Mouse (Mus musculus): ENCODE measurements around the gene Piezo1. TPM values are rescaled to one million over a fixed set of nuclear protein-coding genes. Genes with fewer than 3 reads are reported as not detected.

Gene Piezo1
- polyA plus RNA-seq, 1 experiment from 2014 or later = 5.2 TPM

GRCm38 (mm10) chr8:122515699-122516098 is 35.4 kb downstream of the Piezo1 start:
- Histone ChIP-seq H3K36me3 (ENCODE audit: control insufficient read depth, insufficient read depth, low read length) (no peaks in the 10 kb centered on the region), H3K27me3 (ENCODE audit: control insufficient read depth, insufficient read depth, low read length) (no peaks in the 10 kb centered on the region), H3K27ac (ENCODE audit: low read depth, low read length) (no peak overlapping the region), H3K4me2 (replicated peaks; ENCODE audit: low read depth, low read length) (no peak overlapping the region), H3K4me1 (replicated peaks; ENCODE audit: control insufficient read depth, insufficient read depth, low read length) (0 out of 2 replicates have a peak, but pooled peaks cover 4% of the 10 kb centered on the region), H3K9ac (ENCODE audit: low read depth, low read length) (no peak overlapping the region), H3K9me3 (ENCODE audit: control insufficient read depth, low read length) (no peaks in the 10 kb centered on the region), H3K4me3 (ENCODE audit: low read depth, low read length) (no peak overlapping the region)
- 92% methylated on average over 14 of the region's 14 CpGs for WGBS
- DNase-seq (ENCODE audit: low spot score) (no peak), ATAC-seq (ENCODE audit: low FRiP score) (no peak)

GRCm38 (mm10) chr8:122512392-122512791 is 38.7 kb downstream of the Piezo1 start:
- Histone ChIP-seq H3K27me3 (ENCODE audit: control insufficient read depth, insufficient read depth, low read length) (no peaks in the 10 kb centered on the region), H3K9ac (ENCODE audit: low read depth, low read length) (no peak overlapping the region), H3K4me1 (replicated peaks; ENCODE audit: control insufficient read depth, insufficient read depth, low read length) (no peaks in the 10 kb centered on the region), H3K36me3 (ENCODE audit: control insufficient read depth, insufficient read depth, low read length) (no peaks in the 10 kb centered on the region), H3K27ac (ENCODE audit: low read depth, low read length) (no peak overlapping the region), H3K4me3 (ENCODE audit: low read depth, low read length) (no peak overlapping the region), H3K4me2 (replicated peaks; ENCODE audit: low read depth, low read length) (no peak overlapping the region), H3K9me3 (ENCODE audit: control insufficient read depth, low read length) (no peaks in the 10 kb centered on the region)
- no peak for DNase-seq (ENCODE audit: low spot score)
- ATAC-seq (ENCODE audit: low FRiP score) = no peak
- 81% methylated on average over 7 of the region's 7 CpGs for whole genome bisulfite sequencing

GRCm38 (mm10) chr8:122511552-122511951 is 39.6 kb downstream of the Piezo1 start:
- no peaks in the 10 kb centered on the region for H3K4me1 ChIP-seq (replicated peaks; ENCODE audit: control insufficient read depth, insufficient read depth, low read length)
- no peak overlapping the region for H3K4me3 ChIP-seq (ENCODE audit: low read depth, low read length)
- H3K9ac ChIP-seq (ENCODE audit: low read depth, low read length) = no peak overlapping the region
- ATAC-seq (ENCODE audit: low FRiP score) = no peak
- WGBS = 85% methylated on average over 16 of the region's 16 CpGs
- H3K4me2 ChIP-seq (replicated peaks; ENCODE audit: low read depth, low read length) = no peak overlapping the region
- H3K27me3 ChIP-seq (ENCODE audit: control insufficient read depth, insufficient read depth, low read length) = no peaks in the 10 kb centered on the region
- H3K27ac ChIP-seq (ENCODE audit: low read depth, low read length) = no peak overlapping the region
- no peak for DNase-seq (ENCODE audit: low spot score)
- H3K9me3 ChIP-seq (ENCODE audit: control insufficient read depth, low read length) = no peaks in the 10 kb centered on the region
- no peaks in the 10 kb centered on the region for H3K36me3 ChIP-seq (ENCODE audit: control insufficient read depth, insufficient read depth, low read length)

GRCm38 (mm10) chr8:122500856-122501255 is 50.3 kb downstream of the Piezo1 start:
- Histone ChIP-seq H3K27ac (ENCODE audit: low read depth, low read length) (no peak overlapping the region), H3K4me3 (ENCODE audit: low read depth, low read length) (no peak overlapping the region), H3K4me1 (replicated peaks; ENCODE audit: control insufficient read depth, insufficient read depth, low read length) (no peaks in the 10 kb centered on the region; the same call in 1 of the 2 replicates), H3K9ac (ENCODE audit: low read depth, low read length) (no peak overlapping the region), H3K4me2 (replicated peaks; ENCODE audit: low read depth, low read length) (no peak overlapping the region), H3K9me3 (ENCODE audit: control insufficient read depth, low read length) (no peaks in the 10 kb centered on the region), H3K27me3 (ENCODE audit: control insufficient read depth, insufficient read depth, low read length) (no peaks in the 10 kb centered on the region), H3K36me3 (ENCODE audit: control insufficient read depth, insufficient read depth, low read length) (no peaks in the 10 kb centered on the region)
- ATAC-seq (ENCODE audit: low FRiP score) (peak; percentile 30; the same call in 1 of the 2 replicates), DNase-seq (ENCODE audit: low spot score) (peak; percentile 90)
- WGBS = 37% methylated on average over 10 of the region's 10 CpGs

- Histone ChIP-seq H3K4me1 (replicated peaks; ENCODE audit: control insufficient read depth, insufficient read depth, low read length) (no peaks in the 10 kb centered on the region; the same call in 1 of the 2 replicates), H3K4me3 (ENCODE audit: low read depth, low read length) (no peak overlapping the region), H3K36me3 (ENCODE audit: control insufficient read depth, insufficient read depth, low read length) (no peaks in the 10 kb centered on the region), H3K9me3 (ENCODE audit: control insufficient read depth, low read length) (no peaks in the 10 kb centered on the region), H3K9ac (ENCODE audit: low read depth, low read length) (no peak overlapping the region), H3K4me2 (replicated peaks; ENCODE audit: low read depth, low read length) (no peak overlapping the region), H3K27ac (ENCODE audit: low read depth, low read length) (no peak overlapping the region), H3K27me3 (ENCODE audit: control insufficient read depth, insufficient read depth, low read length) (no peaks in the 10 kb centered on the region)
- 71% methylated on average over 17 of the region's 17 CpGs for WGBS
- ATAC-seq (ENCODE audit: low FRiP score) = no peak
- DNase-seq (ENCODE audit: low spot score) = no peak
Observed at GRCm38 (mm10) chr8:122497912-122498311, 53.2 kb downstream of the Piezo1 start.

- H3K27ac ChIP-seq (ENCODE audit: low read depth, low read length) = no peak overlapping the region
- no peaks in the 10 kb centered on the region for H3K9me3 ChIP-seq (ENCODE audit: control insufficient read depth, low read length)
- no peaks in the 10 kb centered on the region for H3K36me3 ChIP-seq (ENCODE audit: control insufficient read depth, insufficient read depth, low read length)
- no peak overlapping the region for H3K9ac ChIP-seq (ENCODE audit: low read depth, low read length)
- no peak for ATAC-seq (ENCODE audit: low FRiP score)
- no peak overlapping the region for H3K4me3 ChIP-seq (ENCODE audit: low read depth, low read length)
- no peaks in the 10 kb centered on the region for H3K27me3 ChIP-seq (ENCODE audit: control insufficient read depth, insufficient read depth, low read length)
- no peak for DNase-seq (ENCODE audit: low spot score)
- H3K4me2 ChIP-seq (replicated peaks; ENCODE audit: low read depth, low read length) = no peak overlapping the region
- no peaks in the 10 kb centered on the region; the same call in 1 of the 2 replicates for H3K4me1 ChIP-seq (replicated peaks; ENCODE audit: control insufficient read depth, insufficient read depth, low read length)
- 84% methylated on average over 12 of the region's 12 CpGs for WGBS
Observed at GRCm38 (mm10) chr8:122497016-122497734, 54.0 kb downstream of the Piezo1 start.

GRCm38 (mm10) chr8:122488387-122488786 is 62.7 kb downstream of the Piezo1 start:
- ATAC-seq (ENCODE audit: low FRiP score) = no peak
- no peak overlapping the region for H3K4me2 ChIP-seq (replicated peaks; ENCODE audit: low read depth, low read length)
- H3K27me3 ChIP-seq (ENCODE audit: control insufficient read depth, insufficient read depth, low read length) = no peaks in the 10 kb centered on the region
- no peak overlapping the region for H3K9ac ChIP-seq (ENCODE audit: low read depth, low read length)
- WGBS = 95% methylated on average over 9 of the region's 9 CpGs
- no peak overlapping the region for H3K27ac ChIP-seq (ENCODE audit: low read depth, low read length)
- no peaks in the 10 kb centered on the region for H3K36me3 ChIP-seq (ENCODE audit: control insufficient read depth, insufficient read depth, low read length)
- no peaks in the 10 kb centered on the region for H3K9me3 ChIP-seq (ENCODE audit: control insufficient read depth, low read length)
- H3K4me3 ChIP-seq (ENCODE audit: low read depth, low read length) = no peak overlapping the region
- DNase-seq (ENCODE audit: low spot score) = no peak
- H3K4me1 ChIP-seq (replicated peaks; ENCODE audit: control insufficient read depth, insufficient read depth, low read length) = no peaks in the 10 kb centered on the region

- Histone ChIP-seq H3K36me3 (ENCODE audit: control insufficient read depth, insufficient read depth, low read length) (peaks cover 8% of the 10 kb centered on the region; the same call in 1 of the 2 replicates), H3K27me3 (ENCODE audit: control insufficient read depth, insufficient read depth, low read length) (no peaks in the 10 kb centered on the region), H3K9me3 (ENCODE audit: control insufficient read depth, low read length) (no peaks in the 10 kb centered on the region), H3K4me2 (replicated peaks; ENCODE audit: low read depth, low read length) (no peak overlapping the region), H3K27ac (ENCODE audit: low read depth, low read length) (no peak overlapping the region), H3K4me1 (replicated peaks; ENCODE audit: control insufficient read depth, insufficient read depth, low read length) (no peaks in the 10 kb centered on the region), H3K4me3 (ENCODE audit: low read depth, low read length) (no peak overlapping the region), H3K9ac (ENCODE audit: low read depth, low read length) (no peak overlapping the region)
- DNase-seq (ENCODE audit: low spot score) (no peak), ATAC-seq (ENCODE audit: low FRiP score) (no peak)
- WGBS = 92% methylated on average over 12 of the region's 12 CpGs
Observed at GRCm38 (mm10) chr8:122484831-122485230, 66.3 kb downstream of the Piezo1 start.

- no peaks in the 10 kb centered on the region for H3K9me3 ChIP-seq (ENCODE audit: control insufficient read depth, low read length)
- no peak overlapping the region for H3K4me3 ChIP-seq (ENCODE audit: low read depth, low read length)
- H3K4me1 ChIP-seq (replicated peaks; ENCODE audit: control insufficient read depth, insufficient read depth, low read length) = no peaks in the 10 kb centered on the region
- 96% methylated on average over 7 of the region's 7 CpGs for WGBS
- peaks cover 10% of the 10 kb centered on the region; the same call in 1 of the 2 replicates for H3K36me3 ChIP-seq (ENCODE audit: control insufficient read depth, insufficient read depth, low read length)
- no peaks in the 10 kb centered on the region for H3K27me3 ChIP-seq (ENCODE audit: control insufficient read depth, insufficient read depth, low read length)
- ATAC-seq (ENCODE audit: low FRiP score) = no peak
- H3K27ac ChIP-seq (ENCODE audit: low read depth, low read length) = no peak overlapping the region
- no peak overlapping the region for H3K9ac ChIP-seq (ENCODE audit: low read depth, low read length)
- H3K4me2 ChIP-seq (replicated peaks; ENCODE audit: low read depth, low read length) = no peak overlapping the region
- no peak for DNase-seq (ENCODE audit: low spot score)
Observed at GRCm38 (mm10) chr8:122483877-122484276, 67.3 kb downstream of the Piezo1 start.

Data from hindbrain, embryonic 11.5 days (tissue).